Mouse (Mus musculus) embryo, embryonic 10 days (tissue): ENCODE measurements around the gene Slc38a4.

Experiments used
- DNase-seq: peaks from one replicate; pipeline ENCODE4 v3.0.0-alpha.2; 2015; ENCODE audit warnings: low spot score

Slc38a4 gene

GRCm38 (mm10) chr15:97054131-97054530, 1.6 kb downstream of the Slc38a4 start:
- DNase-seq = peak; percentile 33

GRCm38 (mm10) chr15:97050436-97050835, 5.3 kb downstream of the Slc38a4 start:
- DNase-seq = peak; percentile 42

- no peak for DNase-seq
Measured at GRCm38 (mm10) chr15:97050011-97050410, 5.7 kb downstream of the Slc38a4 start.

GRCm38 (mm10) chr15:97049281-97049841, 6.4 kb downstream of the Slc38a4 start:
- peak; percentile 33 for DNase-seq

GRCm38 (mm10) chr15:97048267-97048666, 7.5 kb downstream of the Slc38a4 start:
- DNase-seq = no peak

- no peak for DNase-seq
Measured at GRCm38 (mm10) chr15:97043921-97044320, 11.8 kb downstream of the Slc38a4 start.

- DNase-seq = no peak
Measured at GRCm38 (mm10) chr15:97042001-97042491, 13.7 kb downstream of the Slc38a4 start.

GRCm38 (mm10) chr15:97041182-97041581, 14.6 kb downstream of the Slc38a4 start:
- no peak for DNase-seq

- no peak for DNase-seq
Measured at GRCm38 (mm10) chr15:97037710-97038109, 18.0 kb downstream of the Slc38a4 start.

- no peak for DNase-seq
Measured at GRCm38 (mm10) chr15:97035892-97036291, 19.9 kb downstream of the Slc38a4 start.

- DNase-seq = peak; percentile 87
Measured at GRCm38 (mm10) chr15:97033485-97033991, 22.2 kb downstream of the Slc38a4 start.

GRCm38 (mm10) chr15:97031886-97032285, 23.9 kb downstream of the Slc38a4 start:
- no peak for DNase-seq

GRCm38 (mm10) chr15:97030984-97031492, 24.7 kb downstream of the Slc38a4 start:
- DNase-seq = no peak

GRCm38 (mm10) chr15:97030136-97030535, 25.6 kb downstream of the Slc38a4 start:
- DNase-seq = no peak

GRCm38 (mm10) chr15:97029064-97029791, 26.5 kb downstream of the Slc38a4 start:
- no peak for DNase-seq

- DNase-seq = no peak
Measured at GRCm38 (mm10) chr15:97028651-97029050, 27.1 kb downstream of the Slc38a4 start.

- DNase-seq = no peak
Measured at GRCm38 (mm10) chr15:97028046-97028634, 27.6 kb downstream of the Slc38a4 start.

GRCm38 (mm10) chr15:97026670-97027069, 29.1 kb downstream of the Slc38a4 start:
- no peak for DNase-seq

- DNase-seq = no peak
Measured at GRCm38 (mm10) chr15:97022764-97023163, 33.0 kb downstream of the Slc38a4 start.

GRCm38 (mm10) chr15:97022213-97022612, 33.5 kb downstream of the Slc38a4 start:
- no peak for DNase-seq

- DNase-seq = no peak
Measured at GRCm38 (mm10) chr15:97020221-97020620, 35.5 kb downstream of the Slc38a4 start.

GRCm38 (mm10) chr15:97019323-97019722, 36.4 kb downstream of the Slc38a4 start:
- no peak for DNase-seq

- no peak for DNase-seq
Measured at GRCm38 (mm10) chr15:97017195-97017594, 38.6 kb downstream of the Slc38a4 start.
